Mouse (Mus musculus) skeletal muscle tissue, adult 2 months (tissue): Measurements from ENCODE around the gene Ap2b1.
"Not testable (repeated sequence)": the region's sequence is repeated elsewhere in the genome, so short reads cannot be mapped to it uniquely, and the experiment has no call there.

Source experiments
- DNase-seq: peaks from one replicate; pipeline ENCODE4 v3.0.0-alpha.2; 2012; ENCODE audit warnings: low read depth, low spot score

Gene Ap2b1

GRCm38 (mm10) chr11:83298225-83299195 lies at the start of gene Ap2b1:
Gene Ap2b1, plus strand, starts transcription at chr11:83299024.
- DNase-seq: peak; percentile 91

GRCm38 (mm10) chr11:83257211-83257610 lies 41.6 kb upstream of the Ap2b1 start:
- DNase-seq: not testable (repeated sequence)

GRCm38 (mm10) chr11:83262673-83263072 lies 36.2 kb upstream of the Ap2b1 start:
- DNase-seq: no peak

- DNase-seq: no peak
Measured at GRCm38 (mm10) chr11:83263146-83263545, 35.7 kb upstream of the Ap2b1 start.

GRCm38 (mm10) chr11:83270842-83271150 lies 28.0 kb upstream of the Ap2b1 start:
- DNase-seq: no peak

- peak; percentile 80 for DNase-seq
Measured at GRCm38 (mm10) chr11:83271151-83271950, 27.5 kb upstream of the Ap2b1 start.

- DNase-seq: no peak
Measured at GRCm38 (mm10) chr11:83271951-83272843, 26.6 kb upstream of the Ap2b1 start.

- DNase-seq: no peak
Measured at GRCm38 (mm10) chr11:83276251-83276650, 22.6 kb upstream of the Ap2b1 start.

- DNase-seq: no peak
Measured at GRCm38 (mm10) chr11:83279024-83279423, 19.8 kb upstream of the Ap2b1 start.

GRCm38 (mm10) chr11:83279691-83280090 lies 19.1 kb upstream of the Ap2b1 start:
- no peak for DNase-seq

- DNase-seq: no peak
Measured at GRCm38 (mm10) chr11:83282084-83282483, 16.7 kb upstream of the Ap2b1 start.

GRCm38 (mm10) chr11:83285627-83286026 lies 13.2 kb upstream of the Ap2b1 start:
- DNase-seq: no peak

GRCm38 (mm10) chr11:83286566-83286965 lies 12.3 kb upstream of the Ap2b1 start, which contains the start of gene Slfn14:
Gene Slfn14, minus strand, starts transcription at chr11:83286726.
- DNase-seq: no peak

- no peak for DNase-seq
Measured at GRCm38 (mm10) chr11:83289036-83289435, 9.8 kb upstream of the Ap2b1 start.

GRCm38 (mm10) chr11:83289633-83290032 lies 9.2 kb upstream of the Ap2b1 start:
- DNase-seq: no peak

GRCm38 (mm10) chr11:83291375-83292250 lies 7.2 kb upstream of the Ap2b1 start:
- DNase-seq: peak; percentile 96

GRCm38 (mm10) chr11:83292251-83292587 lies 6.6 kb upstream of the Ap2b1 start:
- no peak for DNase-seq

- DNase-seq: no peak
Measured at GRCm38 (mm10) chr11:83293182-83293581, 5.6 kb upstream of the Ap2b1 start.

GRCm38 (mm10) chr11:83294133-83294532 lies 4.7 kb upstream of the Ap2b1 start:
- no peak for DNase-seq

- no peak for DNase-seq
Measured at GRCm38 (mm10) chr11:83297816-83298215, 1.0 kb upstream of the Ap2b1 start.

- no peak for DNase-seq
Measured at GRCm38 (mm10) chr11:83299724-83300123, 900 bp downstream of the Ap2b1 start.
